Mouse (Mus musculus) hindbrain, embryonic 11.5 days (tissue): ENCODE measurements around the gene Prkca. TPM values are rescaled to one million over a fixed set of nuclear protein-coding genes. Genes with fewer than 3 reads are reported as not detected.
A peak's percentile ranks its signal among the peaks of the same experiment; 100 is the strongest.

ENCODE experiments used
- ATAC-seq: fragments of 200-750 bp; cut with Nextera tagmentation; 2 replicates; pipeline ENCODE4 v1.8.0; 2017; ENCODE audit warnings: mild to moderate bottlenecking, moderate TSS enrichment, moderate library complexity; ENCODE audit not compliant: low FRiP score
- DNase-seq: peaks from one replicate; pipeline ENCODE4 v3.0.0-alpha.2; 2015; ENCODE audit warnings: low spot score
- H3K27ac ChIP-seq: fragments of 300-500 bp; sonication (generic); 2 replicates; pipeline ENCODE4 v1.5.1; 2014; ENCODE audit warnings: mild to moderate bottlenecking, low read depth, low read length
- H3K27me3 ChIP-seq: fragments of 300-500 bp; sonication (generic); 2 replicates; pipeline ENCODE4 v1.6.1; 2014; ENCODE audit warnings: mild to moderate bottlenecking, low read length, moderate library complexity, mixed read lengths; ENCODE audit not compliant: control insufficient read depth, insufficient read depth
- H3K36me3 ChIP-seq: fragments of 300-500 bp; sonication (generic); 2 replicates; pipeline ENCODE4 v1.6.1; 2014; ENCODE audit warnings: mild to moderate bottlenecking, low read length, moderate library complexity, mixed read lengths; ENCODE audit not compliant: control insufficient read depth, insufficient read depth
- H3K4me1 ChIP-seq: fragments of 300-500 bp; sonication (generic); replicated peaks from 2 replicates; pipeline ENCODE4 v1.6.1; 2014; ENCODE audit warnings: low read length, mixed read lengths; ENCODE audit not compliant: control insufficient read depth, insufficient read depth
- H3K4me2 ChIP-seq: fragments of 300-500 bp; sonication (generic); replicated peaks from 2 replicates; pipeline ENCODE4 v1.6.1; 2014; ENCODE audit warnings: mild to moderate bottlenecking, low read depth, low read length
- H3K4me3 ChIP-seq: fragments of 300-500 bp; sonication (generic); 2 replicates; pipeline ENCODE4 v1.5.1; 2014; ENCODE audit warnings: low read depth, low read length
- H3K9ac ChIP-seq: fragments of 300-500 bp; sonication (generic); 2 replicates; pipeline ENCODE4 v1.6.1; 2014; ENCODE audit warnings: low read depth, low read length
- H3K9me3 ChIP-seq: fragments of 300-500 bp; sonication (generic); 2 replicates; pipeline ENCODE4 v1.6.1; 2016; ENCODE audit warnings: low read length; ENCODE audit not compliant: control insufficient read depth
- WGBS: fragments of 180-500 bp; shearing (Covaris S2); extraction: QIAGEN DNeasy Blood & Tissue Kit; methylation state at CpG from one replicate; pipeline ENCODE4 v1.1.7; 2014; 5-methylcytosine and 5-hydroxymethylcytosine counted together
- polyA plus RNA-seq: library from polyadenylated mRNA; unstranded; fragments of >200 nt; fragmentation: Nextera tagmentation; extraction: Ambion mirVana; gene quantifications from 2 replicates; pipeline ENCODE4 v1.2.1, GENCODE M21; 2014

Gene Prkca
- polyA plus RNA-seq, 1 experiment from 2014 or later = 4.1 TPM

GRCm38 (mm10) chr11:108279748-108280373 is 63.9 kb downstream of the Prkca start:
- Histone ChIP-seq H3K27ac (no peak overlapping the region), H3K4me3 (no peak overlapping the region), H3K27me3 (no peaks in the 10 kb centered on the region), H3K9me3 (no peaks in the 10 kb centered on the region), H3K4me1 (no peaks in the 10 kb centered on the region), H3K9ac (no peak overlapping the region), H3K4me2 (no peak overlapping the region), H3K36me3 (no peaks in the 10 kb centered on the region)
- 0 out of 2 replicates have a peak, but pooled peaks have one; percentile 43 for ATAC-seq
- WGBS = 90% methylated on average over 1 of the region's 1 CpGs
- DNase-seq = no peak

GRCm38 (mm10) chr11:108277096-108277495 is 66.6 kb downstream of the Prkca start:
- H3K27ac ChIP-seq = no peak overlapping the region
- H3K4me1 ChIP-seq = no peaks in the 10 kb centered on the region
- ATAC-seq (no peak), DNase-seq (no peak)
- no peaks in the 10 kb centered on the region for H3K36me3 ChIP-seq
- H3K4me2 ChIP-seq = no peak overlapping the region
- H3K27me3 ChIP-seq = no peaks in the 10 kb centered on the region
- H3K4me3 ChIP-seq = no peak overlapping the region
- 81% methylated on average over 8 of the region's 8 CpGs for WGBS
- no peaks in the 10 kb centered on the region for H3K9me3 ChIP-seq
- H3K9ac ChIP-seq = no peak overlapping the region

GRCm38 (mm10) chr11:108276148-108276547 is 67.6 kb downstream of the Prkca start:
- no peak for DNase-seq
- no peaks in the 10 kb centered on the region for H3K36me3 ChIP-seq
- WGBS = 83% methylated on average over 2 of the region's 2 CpGs
- no peak overlapping the region for H3K4me3 ChIP-seq
- no peaks in the 10 kb centered on the region for H3K9me3 ChIP-seq
- no peaks in the 10 kb centered on the region for H3K27me3 ChIP-seq
- ATAC-seq = no peak
- H3K9ac ChIP-seq = no peak overlapping the region
- H3K27ac ChIP-seq = no peak overlapping the region
- H3K4me1 ChIP-seq = no peaks in the 10 kb centered on the region
- H3K4me2 ChIP-seq = no peak overlapping the region

- peaks cover 6% of the 10 kb centered on the region; the same call in 1 of the 2 replicates for H3K4me1 ChIP-seq
Measured at GRCm38 (mm10) chr11:108274046-108274445, 69.7 kb downstream of the Prkca start.

GRCm38 (mm10) chr11:108273415-108273965 is 70.2 kb downstream of the Prkca start:
- Histone ChIP-seq H3K36me3 (no peaks in the 10 kb centered on the region), H3K27me3 (no peaks in the 10 kb centered on the region), H3K27ac (no peak overlapping the region), H3K4me1 (peaks cover 9% of the 10 kb centered on the region; the same call in 1 of the 2 replicates), H3K9me3 (no peaks in the 10 kb centered on the region), H3K4me2 (no peak overlapping the region), H3K4me3 (no peak overlapping the region), H3K9ac (no peak overlapping the region)
- WGBS = 93% methylated on average over 12 of the region's 12 CpGs
- ATAC-seq (no peak), DNase-seq (no peak)

More at GRCm38 (mm10) chr11:108274046-108274445, 69.7 kb downstream of the Prkca start:
- Histone ChIP-seq H3K9ac (no peak overlapping the region), H3K4me2 (no peak overlapping the region), H3K4me3 (no peak overlapping the region), H3K27me3 (no peaks in the 10 kb centered on the region), H3K27ac (no peak overlapping the region), H3K36me3 (no peaks in the 10 kb centered on the region), H3K9me3 (no peaks in the 10 kb centered on the region)
- no peak for DNase-seq
- 71% methylated on average over 7 of the region's 7 CpGs for whole genome bisulfite sequencing
- ATAC-seq = no peak

GRCm38 (mm10) chr11:108272601-108273414 is 70.9 kb downstream of the Prkca start:
- 77% methylated on average over 16 of the region's 16 CpGs for WGBS
- no peak overlapping the region for H3K4me2 ChIP-seq
- H3K27me3 ChIP-seq = no peaks in the 10 kb centered on the region

GRCm38 (mm10) chr11:108271305-108271704 is 72.4 kb downstream of the Prkca start:
- H3K4me2 ChIP-seq = no peak overlapping the region
- no peaks in the 10 kb centered on the region for H3K27me3 ChIP-seq
- H3K27ac ChIP-seq = no peak overlapping the region
- no peak overlapping the region for H3K9ac ChIP-seq
- H3K4me3 ChIP-seq = no peak overlapping the region
- ATAC-seq = no peak
- 54% methylated on average over 8 of the region's 8 CpGs for WGBS
- no peaks in the 10 kb centered on the region for H3K9me3 ChIP-seq
- no peak for DNase-seq
- peaks cover 11% of the 10 kb centered on the region for H3K4me1 ChIP-seq
- no peaks in the 10 kb centered on the region for H3K36me3 ChIP-seq

More at GRCm38 (mm10) chr11:108272601-108273414, 70.9 kb downstream of the Prkca start:
- no peak for DNase-seq
- ATAC-seq = no peak
- Histone ChIP-seq H3K9ac (no peak overlapping the region), H3K4me3 (no peak overlapping the region), H3K4me1 (peaks cover 11% of the 10 kb centered on the region), H3K27ac (no peak overlapping the region), H3K36me3 (no peaks in the 10 kb centered on the region), H3K9me3 (no peaks in the 10 kb centered on the region)

GRCm38 (mm10) chr11:108269516-108269915 is 74.2 kb downstream of the Prkca start:
- Histone ChIP-seq H3K27ac (0 out of 2 replicates have a peak overlapping the region, but pooled peaks have one; percentile 10), H3K4me1 (peaks cover 11% of the 10 kb centered on the region), H3K4me2 (no peak overlapping the region), H3K9ac (no peak overlapping the region), H3K36me3 (no peaks in the 10 kb centered on the region), H3K4me3 (no peak overlapping the region), H3K9me3 (no peaks in the 10 kb centered on the region), H3K27me3 (no peaks in the 10 kb centered on the region)
- ATAC-seq (peak; percentile 62), DNase-seq (peak; percentile 15)
- 47% methylated on average over 7 of the region's 7 CpGs for WGBS
